Mouse (Mus musculus): ENCODE data around the gene Eogt.

DNA sequence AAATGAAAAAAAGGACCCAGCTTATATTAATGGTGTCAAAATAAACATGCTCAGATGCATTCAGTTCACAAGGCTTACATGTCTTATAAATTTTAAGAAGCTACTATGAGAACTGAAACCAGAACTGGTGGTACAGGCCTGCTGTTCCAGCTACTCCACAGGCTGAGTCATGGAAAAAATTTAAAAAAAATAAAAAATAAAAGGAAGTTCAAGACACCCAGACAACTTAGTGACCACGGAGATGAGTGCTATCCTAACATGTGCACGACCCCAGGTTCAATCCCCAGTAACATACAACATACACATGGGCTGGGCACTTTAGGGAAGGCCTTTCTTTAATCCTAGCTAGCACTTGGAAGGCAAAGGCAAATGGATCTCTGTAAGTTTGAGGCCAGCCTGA, 739 bp upstream of the Eogt start:
- TF ChIP-seq EP300 (IDR thresholded peaks at IDR 0.05; ENCODE audit: insufficient read depth, low read depth, low read length) (no peak), CTCF (IDR thresholded peaks at IDR 0.05; ENCODE audit: low read depth, low read length) (no peak)

Data from ES-Bruce4 (cell line).